Mouse (Mus musculus) heart, adult 2 months (tissue): ENCODE results near the gene Tbxa2r. TPM values are rescaled to one million over a fixed set of nuclear protein-coding genes. Genes with fewer than 3 reads are reported as not detected.

ENCODE experiments used
- DNase-seq, 2 experiments: peaks; one replicate each; pipeline ENCODE4 v3.0.0; 2021
- H3K27ac ChIP-seq: fragments of 200-600 bp; 2 replicates; pipeline ENCODE4 v1.8.1; 2022
- H3K27me3 ChIP-seq: fragments of 200-500 bp; 2 replicates; pipeline ENCODE4 v1.6.1; 2012; ENCODE audit warnings: mild to moderate bottlenecking, low read length, inconsistent platforms, mixed read lengths; ENCODE audit not compliant: control insufficient read depth, insufficient read depth
- H3K36me3 ChIP-seq: fragments of 200-500 bp; 2 replicates; pipeline ENCODE4 v1.6.1; 2012; ENCODE audit warnings: low read length, inconsistent platforms; ENCODE audit not compliant: control insufficient read depth, insufficient read depth
- H3K4me1 ChIP-seq: fragments of 200-500 bp; 2 replicates; pipeline ENCODE4 v1.6.1; 2011; ENCODE audit warnings: low read length; ENCODE audit not compliant: control insufficient read depth, insufficient read depth
- H3K4me3 ChIP-seq: fragments of 200-600 bp; 2 replicates; pipeline ENCODE4 v1.8.1; 2022
- H3K79me2 ChIP-seq: fragments of 200-500 bp; replicated peaks from 2 replicates; pipeline ENCODE4 v1.6.1; 2012; ENCODE audit warnings: mild to moderate bottlenecking, inconsistent platforms, low read length, moderate library complexity, mixed read lengths; ENCODE audit not compliant: control insufficient read depth, insufficient read depth
- H3K9ac ChIP-seq: fragments of 200-500 bp; 2 replicates; pipeline ENCODE4 v1.6.1; 2012; ENCODE audit warnings: low read depth, mild to moderate bottlenecking, control low read depth, inconsistent platforms, low read length, mixed read lengths
- CTCF ChIP-seq: fragments of 200-600 bp; IDR thresholded peaks from 2 replicates; pipeline ENCODE4 v1.8.1; 2022; ENCODE audit warnings: antibody characterized with exemption, mild to moderate bottlenecking, moderate library complexity
- EP300 ChIP-seq: fragments of 200-500 bp; IDR thresholded peaks from 2 replicates; pipeline ENCODE4 v1.6.1; 2011; ENCODE audit warnings: low read depth, low read length, control low read depth; ENCODE audit not compliant: insufficient read depth
- POLR2A ChIP-seq: fragments of 200-500 bp; IDR thresholded peaks from 2 replicates; pipeline ENCODE4 v1.6.1; 2011; ENCODE audit warnings: mild to moderate bottlenecking, low read depth, low read length, control low read depth; ENCODE audit not compliant: insufficient read depth
- WGBS: fragments of 180-500 bp; shearing (Covaris S2); methylation state at CpG from one replicate; pipeline ENCODE4 v1.1.7; 2018; 5-methylcytosine and 5-hydroxymethylcytosine counted together
- intact Hi-C: fragments of 180-260 bp; cut with DNase I; formaldehyde crosslinking; loops from one replicate; pipeline ENCODE4 v1.15.1; 2025
- polyA plus RNA-seq: library from polyadenylated mRNA; depleted of rRNA; stranded (reverse); fragments of >200 nt; gene quantifications from 2 replicates; pipeline ENCODE4 v1.2.3, GENCODE M21; 2012
- total RNA-seq, 2 experiments: library from RNA; stranded (reverse); gene quantifications; 2 replicates each; pipeline ENCODE4 v1.2.3; 2021

The Tbxa2r gene
- total and polyA plus RNA-seq, 3 experiments, result 3.8 to 7.1 (median 4.1) TPM

- WGBS, result 28% methylated on average over 10 of the region's 10 CpGs
- peaks cover 33% of the 10 kb centered on the region for H3K4me1 ChIP-seq
Measured at GRCm38 (mm10) chr10:81329194-81329975, 854 bp downstream of the Tbxa2r start.

DNA sequence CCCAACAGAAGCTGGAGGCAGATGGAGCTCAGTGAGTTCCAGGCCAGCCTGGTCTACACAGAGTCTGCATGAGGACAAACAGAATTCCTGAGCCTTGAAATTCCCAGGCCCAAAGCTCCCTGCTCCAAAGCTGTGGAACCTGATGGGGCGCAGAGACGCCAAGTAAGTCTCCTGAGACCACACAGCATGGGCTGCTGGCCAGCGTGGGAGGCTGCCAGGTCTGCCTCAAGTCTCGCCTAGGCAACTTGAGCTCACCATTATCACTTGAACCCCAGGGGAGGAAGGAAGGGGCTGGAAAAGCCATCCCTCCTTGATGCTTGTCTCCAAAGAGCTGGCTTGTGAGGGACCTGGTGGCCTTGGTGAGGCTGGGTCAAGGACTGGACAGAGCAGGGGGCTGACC lies 1.5 kb downstream of the Tbxa2r start:
- no peaks in the 10 kb centered on the region for H3K27me3 ChIP-seq
- H3K4me3 ChIP-seq, result no peak overlapping the region
- no peaks in the 10 kb centered on the region for H3K36me3 ChIP-seq
- H3K4me1 ChIP-seq, result peaks cover 33% of the 10 kb centered on the region
- intact Hi-C loops, result no loop called here
- H3K9ac ChIP-seq, result peak overlapping the region; percentile 13
- DNase-seq, result peak; percentile 81 to 85
- H3K79me2 ChIP-seq, result no peaks in the 10 kb centered on the region
- TF ChIP-seq POLR2A (0 out of 2 replicates have a peak, but pooled peaks have one; percentile 22), CTCF (no peak), EP300 (peak; percentile 66; the same call in 1 of the 2 replicates)
- peak overlapping the region; percentile 86 for H3K27ac ChIP-seq
- WGBS, result 30% methylated on average over 4 of the region's 4 CpGs

More at GRCm38 (mm10) chr10:81329194-81329975, 854 bp downstream of the Tbxa2r start:
- Histone ChIP-seq H3K36me3 (no peaks in the 10 kb centered on the region), H3K27ac (peak overlapping the region; percentile 86), H3K4me3 (peak overlapping the region; percentile 27; the same call in 1 of the 2 replicates), H3K27me3 (no peaks in the 10 kb centered on the region), H3K9ac (peak overlapping the region; percentile 52), H3K79me2 (no peaks in the 10 kb centered on the region)
- intact Hi-C loops, result no loop called here
- TF ChIP-seq EP300 (no peak), CTCF (no peak), POLR2A (no peak)
- DNase-seq, result peak in 1 of 2 experiments; percentile 55

GRCm38 (mm10) chr10:81332277-81332676 lies 3.7 kb downstream of the Tbxa2r start:
- TF ChIP-seq CTCF (no peak), EP300 (no peak), POLR2A (no peak)
- DNase-seq, result no peak
- Histone ChIP-seq H3K27ac (no peak overlapping the region), H3K4me1 (peaks cover 26% of the 10 kb centered on the region), H3K27me3 (no peaks in the 10 kb centered on the region), H3K79me2 (no peaks in the 10 kb centered on the region), H3K36me3 (no peaks in the 10 kb centered on the region), H3K4me3 (no peak overlapping the region), H3K9ac (0 out of 2 replicates have a peak overlapping the region, but pooled peaks have one; percentile 33)
- 64% methylated on average over 29 of the region's 29 CpGs for WGBS
- intact Hi-C loops, result no loop called here

DNA sequence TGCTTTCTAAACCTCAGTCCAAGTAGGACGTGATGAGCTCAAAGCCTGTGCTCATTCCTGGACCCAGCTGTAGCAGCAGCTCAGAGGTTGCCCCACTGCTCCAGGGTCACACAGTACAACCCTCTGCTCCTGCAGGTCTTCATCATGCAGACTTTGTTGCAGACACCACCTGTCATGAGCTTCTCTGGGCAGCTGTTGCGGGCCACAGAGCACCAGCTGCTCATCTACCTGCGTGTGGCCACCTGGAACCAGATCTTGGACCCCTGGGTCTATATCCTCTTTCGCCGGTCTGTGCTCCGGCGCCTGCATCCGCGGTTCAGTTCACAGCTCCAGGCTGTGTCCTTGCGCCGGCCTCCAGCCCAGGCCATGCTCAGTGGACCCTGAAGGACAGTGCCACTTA lies 5.8 kb downstream of the Tbxa2r start:
- no peak for TF ChIP-seq CTCF
- TF ChIP-seq EP300, result no peak
- TF ChIP-seq POLR2A, result 0 out of 2 replicates have a peak, but pooled peaks have one; percentile 9
- no peaks in the 10 kb centered on the region for H3K79me2 ChIP-seq
- no peaks in the 10 kb centered on the region for H3K36me3 ChIP-seq
- no peaks in the 10 kb centered on the region for H3K27me3 ChIP-seq
- WGBS, result 86% methylated on average over 11 of the region's 11 CpGs
- DNase-seq, result no peak
- no peak overlapping the region for H3K9ac ChIP-seq
- intact Hi-C loops, result no loop called here
- no peak overlapping the region for H3K4me3 ChIP-seq
- peaks cover 12% of the 10 kb centered on the region for H3K4me1 ChIP-seq
- H3K27ac ChIP-seq, result no peak overlapping the region

GRCm38 (mm10) chr10:81335393-81336340 lies 7.1 kb downstream of the Tbxa2r start:
- intact Hi-C loops, result no loop called here
- peaks cover 3% of the 10 kb centered on the region for H3K4me1 ChIP-seq
- no peak overlapping the region for H3K9ac ChIP-seq
- no peak overlapping the region; the same call in 1 of the 2 replicates for H3K27ac ChIP-seq
- no peaks in the 10 kb centered on the region for H3K79me2 ChIP-seq
- H3K4me3 ChIP-seq, result no peak overlapping the region
- TF ChIP-seq POLR2A, result no peak
- no peak for TF ChIP-seq EP300
- TF ChIP-seq CTCF, result peak; percentile 3; the same call in 1 of the 2 replicates
- DNase-seq, result no peak
- WGBS, result 54% methylated on average over 18 of the region's 19 CpGs
- H3K36me3 ChIP-seq, result no peaks in the 10 kb centered on the region
- no peaks in the 10 kb centered on the region for H3K27me3 ChIP-seq
